Mouse (Mus musculus) lung, adult 2 months (tissue): ENCODE data around the gene Slc5a10.

Experiments
- CTCF ChIP-seq: fragments of 200-500 bp; IDR thresholded peaks from 2 replicates; pipeline ENCODE4 v1.5.1; 2011; ENCODE audit warnings: mild to moderate bottlenecking, low read length, control low read depth; ENCODE audit not compliant: insufficient read depth
- POLR2A ChIP-seq: fragments of 200-500 bp; IDR thresholded peaks from 2 replicates; pipeline ENCODE4 v1.6.1; 2011; ENCODE audit warnings: low read depth, mild to moderate bottlenecking, control low read depth, low read length, borderline replicate concordance; ENCODE audit errors: extremely low read depth

GRCm38 (mm10) chr11:61747161-61747560, 26.5 kb upstream of the Slc5a10 start:
- TF ChIP-seq CTCF = no peak
- TF ChIP-seq POLR2A = no peak
